Mouse (Mus musculus) heart, postnatal 0 days (tissue): ENCODE measurements around the gene Xrn2.

Experiments used
- CTCF ChIP-seq: IDR thresholded peaks from 2 replicates; pipeline ENCODE4 v1.5.1; 2016; ENCODE audit warnings: antibody characterized with exemption, control low read depth, low read depth
- EP300 ChIP-seq: IDR thresholded peaks from 2 replicates; pipeline ENCODE4 v1.6.1; 2016; ENCODE audit warnings: antibody characterized with exemption, low read depth

DNA sequence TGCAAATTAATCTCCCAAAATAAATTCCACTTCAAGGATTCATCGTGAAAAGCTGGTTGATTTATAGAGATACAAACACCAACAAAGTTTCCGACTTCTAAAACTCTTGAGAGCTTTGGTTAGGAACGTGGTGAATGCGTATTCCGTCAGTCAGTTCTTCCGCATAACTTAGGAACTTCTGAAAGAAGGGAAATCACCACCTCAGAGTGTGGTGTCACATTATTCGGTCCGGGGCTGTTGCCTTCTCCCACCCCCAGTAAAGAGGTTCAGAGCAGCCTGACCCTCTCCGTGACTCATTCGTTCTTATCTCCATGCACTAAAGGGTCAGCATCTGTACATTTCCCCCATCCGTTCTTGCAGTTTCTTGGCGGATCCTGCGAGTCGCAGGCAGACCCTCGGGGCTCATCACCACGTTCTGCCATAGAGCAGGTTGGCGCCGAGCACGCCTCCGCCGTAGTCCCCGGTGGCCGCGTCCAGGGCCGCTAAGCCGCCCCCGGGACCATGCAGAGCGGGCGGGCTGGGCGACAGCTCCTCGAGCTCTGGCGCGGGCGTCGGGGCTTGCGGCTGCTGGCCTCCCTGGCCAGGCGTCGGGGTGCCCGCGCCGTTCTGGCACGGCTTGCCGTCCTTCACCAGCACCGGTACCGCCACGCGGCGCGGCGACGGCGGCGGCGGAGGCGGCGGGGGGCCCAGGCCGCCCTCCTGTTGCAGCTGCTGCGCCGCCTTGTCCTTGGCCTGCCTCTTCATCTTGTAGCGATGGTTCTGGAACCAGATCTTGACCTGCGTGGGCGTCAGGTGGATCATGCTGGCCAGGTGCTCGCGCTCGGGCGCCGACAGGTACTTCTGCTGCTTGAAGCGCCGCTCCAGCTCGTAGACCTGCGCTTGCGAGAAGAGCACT, 70.9 kb downstream of the Xrn2 start:
- TF ChIP-seq CTCF = no peak
- TF ChIP-seq EP300 = no peak
